Mouse (Mus musculus) embryo, embryonic 11.5 days (tissue): ENCODE measurements around the gene Ankrd34a.

ENCODE experiments used
- DNase-seq: peaks from one replicate; pipeline ENCODE4 v3.0.0-alpha.2; 2012; ENCODE audit warnings: low read depth, low spot score

The Ankrd34a gene

DNA sequence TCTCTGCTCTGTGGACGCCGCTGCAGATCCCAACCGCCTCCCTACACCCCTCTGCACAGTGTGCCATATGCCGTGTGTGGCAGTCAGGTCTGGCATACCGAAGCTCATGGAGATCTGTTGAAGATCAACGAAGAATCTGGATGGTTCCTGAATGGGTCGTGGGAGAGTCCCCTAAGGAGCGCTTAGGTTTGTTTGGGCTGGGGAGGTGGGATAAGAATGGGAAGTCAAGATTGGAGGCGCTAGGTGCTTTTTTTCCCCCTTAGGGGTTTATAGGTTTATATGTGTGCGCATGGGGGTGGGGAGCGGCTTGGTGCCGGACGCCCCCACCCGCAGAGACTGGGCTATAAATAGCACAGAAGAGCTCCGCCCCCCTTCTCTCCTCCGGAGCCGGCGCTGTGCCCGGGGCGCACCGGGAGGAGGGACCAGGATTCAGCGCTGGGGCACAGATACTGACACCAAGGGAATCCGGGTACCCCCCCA lies at the start of gene Ankrd34a:
Gene Ankrd34a, plus strand, starts transcription at position 409 of the 480 bp plus-strand sequence.
- DNase-seq, result no peak

GRCm38 (mm10) chr3:96546880-96547279 lies 49.6 kb upstream of the Ankrd34a start:
- no peak for DNase-seq

GRCm38 (mm10) chr3:96547389-96547960 lies 49.0 kb upstream of the Ankrd34a start:
- peak; percentile 48 for DNase-seq

DNA sequence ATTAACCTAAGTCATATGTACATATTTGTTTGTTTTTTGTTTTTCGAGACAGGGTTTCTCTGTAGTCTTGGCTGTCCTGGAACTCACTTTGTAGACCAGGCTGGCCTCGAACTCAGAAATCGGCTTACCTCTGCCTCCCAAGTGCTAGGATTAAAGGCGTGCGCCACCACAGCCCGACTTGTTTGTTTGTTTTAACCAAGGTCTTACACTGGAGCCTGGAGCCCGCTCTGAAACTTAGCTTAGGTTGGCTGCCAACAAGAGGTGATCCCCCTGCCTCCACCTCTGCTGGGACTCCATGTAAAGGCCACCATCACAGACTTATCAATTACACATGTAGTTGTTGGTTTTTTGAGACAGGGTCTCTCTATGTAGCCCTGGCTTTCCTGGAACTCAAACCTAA lies 47.6 kb upstream of the Ankrd34a start:
- DNase-seq, result no peak

DNA sequence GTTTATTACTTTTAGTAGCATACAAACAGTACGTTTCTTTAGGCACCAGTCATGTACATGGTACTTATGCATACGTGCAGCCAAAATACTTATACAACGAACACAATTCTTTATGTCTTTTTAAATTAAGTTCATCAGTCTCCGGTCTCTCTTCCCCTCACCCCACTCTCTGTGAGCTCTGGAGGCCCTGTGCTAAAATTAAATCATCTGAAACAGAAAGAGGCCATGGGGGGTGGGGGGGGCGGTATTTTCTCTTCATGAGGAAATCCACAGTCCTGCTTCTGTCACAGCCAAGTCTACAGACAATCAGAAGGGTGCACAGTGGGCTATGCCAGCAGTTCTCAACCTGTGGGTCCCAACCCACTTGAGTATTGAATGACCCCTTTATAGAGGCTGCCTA lies 47.1 kb upstream of the Ankrd34a start:
- no peak for DNase-seq

DNA sequence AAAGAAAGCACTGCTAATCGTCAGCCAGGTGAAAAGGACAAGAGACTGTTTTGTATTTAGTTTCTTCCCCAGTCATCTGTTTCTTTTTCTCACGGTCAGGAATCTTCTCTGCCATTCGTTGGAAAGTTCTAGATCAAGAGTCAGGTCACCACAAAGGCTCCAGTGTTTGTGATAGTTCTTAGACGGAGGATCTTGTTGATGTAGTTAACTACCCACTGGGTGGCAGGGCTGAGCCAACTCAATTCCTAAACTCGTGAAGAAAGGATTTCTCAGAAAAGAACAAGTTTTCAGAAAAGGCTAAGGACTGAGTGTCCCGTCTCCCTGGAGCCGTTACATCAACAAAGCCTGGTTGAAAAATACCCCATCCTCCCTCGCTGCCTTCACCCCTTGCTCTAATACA lies 45.2 kb upstream of the Ankrd34a start:
- DNase-seq, result peak; percentile 36

- DNase-seq, result no peak
Measured at GRCm38 (mm10) chr3:96551890-96552289, 44.5 kb upstream of the Ankrd34a start.

GRCm38 (mm10) chr3:96553601-96554000 lies 42.8 kb upstream of the Ankrd34a start:
- DNase-seq, result no peak

GRCm38 (mm10) chr3:96554251-96554650 lies 42.2 kb upstream of the Ankrd34a start:
- DNase-seq, result no peak

DNA sequence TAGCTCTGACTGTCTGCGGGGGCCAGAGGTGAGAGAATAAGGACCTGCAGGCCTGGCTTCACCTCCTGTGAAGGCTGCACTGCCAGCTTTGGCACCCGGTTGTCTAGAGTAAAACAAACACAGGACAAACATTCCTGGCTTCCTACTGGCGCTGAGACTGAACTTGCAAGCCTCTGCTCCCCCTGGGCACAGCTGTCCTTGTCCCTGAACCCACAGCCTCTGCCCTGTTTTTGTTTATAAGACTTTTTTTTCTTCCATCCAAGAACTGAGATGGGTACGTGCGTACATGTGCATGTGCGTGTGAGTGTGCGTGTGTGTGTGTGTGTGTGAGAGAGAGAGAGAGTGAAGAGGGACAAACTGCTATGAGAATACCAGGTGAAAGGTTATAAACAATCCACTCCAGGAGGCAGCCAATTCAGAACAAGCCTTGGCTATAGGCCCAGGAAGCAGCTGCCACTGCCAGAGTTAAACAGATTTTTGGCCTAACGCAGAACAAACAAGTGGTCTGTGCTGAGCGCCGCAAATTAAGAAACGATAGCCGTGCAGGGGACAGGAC lies 41.3 kb upstream of the Ankrd34a start:
- DNase-seq, result no peak

GRCm38 (mm10) chr3:96555999-96556614 lies 40.3 kb upstream of the Ankrd34a start:
- DNase-seq, result no peak

- DNase-seq, result no peak
Measured at GRCm38 (mm10) chr3:96556651-96557635, 39.5 kb upstream of the Ankrd34a start.

DNA sequence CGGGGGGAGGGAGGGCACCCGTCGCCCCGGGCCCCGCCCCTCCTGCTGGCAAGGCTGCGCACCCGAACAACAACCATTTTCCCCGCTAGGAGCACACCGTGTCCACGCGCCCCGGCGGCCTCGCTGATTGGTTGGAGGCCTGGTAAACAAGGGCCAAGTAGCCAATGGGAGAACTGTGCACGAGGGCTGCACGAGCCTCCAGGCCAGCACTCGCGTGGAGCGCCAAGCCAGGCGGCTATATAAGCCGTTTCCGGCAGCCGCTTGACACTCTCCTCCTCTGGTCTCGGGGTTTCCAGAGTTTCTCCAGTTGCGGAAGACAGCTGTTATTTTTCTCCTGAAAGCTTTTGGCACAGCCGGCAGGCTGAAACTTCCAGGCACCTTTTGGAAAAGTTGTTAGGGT lies 38.7 kb upstream of the Ankrd34a start, which contains the start of gene Txnip:
Gene Txnip, plus strand, starts transcription at position 264 of the 400 bp plus-strand sequence.
- DNase-seq, result peak; percentile 97

- DNase-seq, result no peak
Measured at GRCm38 (mm10) chr3:96558159-96558558, 38.3 kb upstream of the Ankrd34a start.

DNA sequence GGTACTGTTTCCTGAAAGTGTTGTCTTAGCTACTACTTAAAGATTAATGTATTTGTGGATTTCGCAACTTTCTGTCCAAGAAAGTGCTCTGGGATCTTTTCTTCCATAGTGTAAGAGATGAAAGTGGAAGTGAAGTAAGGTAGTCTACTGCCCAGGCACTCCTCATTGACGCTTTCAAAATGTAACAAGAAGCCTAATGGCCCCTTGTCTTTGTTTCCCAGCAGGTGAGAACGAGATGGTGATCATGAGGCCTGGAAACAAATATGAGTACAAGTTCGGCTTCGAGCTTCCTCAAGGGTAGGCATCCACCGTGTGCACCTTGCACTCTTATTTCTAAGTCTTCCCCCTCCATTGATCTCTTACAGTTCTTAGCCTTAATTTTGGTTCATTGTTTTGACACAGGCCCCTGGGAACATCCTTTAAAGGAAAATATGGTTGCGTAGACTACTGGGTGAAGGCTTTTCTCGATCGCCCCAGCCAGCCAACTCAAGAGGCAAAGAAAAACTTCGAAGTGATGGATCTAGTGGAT lies 37.7 kb upstream of the Ankrd34a start:
- no peak for DNase-seq

DNA sequence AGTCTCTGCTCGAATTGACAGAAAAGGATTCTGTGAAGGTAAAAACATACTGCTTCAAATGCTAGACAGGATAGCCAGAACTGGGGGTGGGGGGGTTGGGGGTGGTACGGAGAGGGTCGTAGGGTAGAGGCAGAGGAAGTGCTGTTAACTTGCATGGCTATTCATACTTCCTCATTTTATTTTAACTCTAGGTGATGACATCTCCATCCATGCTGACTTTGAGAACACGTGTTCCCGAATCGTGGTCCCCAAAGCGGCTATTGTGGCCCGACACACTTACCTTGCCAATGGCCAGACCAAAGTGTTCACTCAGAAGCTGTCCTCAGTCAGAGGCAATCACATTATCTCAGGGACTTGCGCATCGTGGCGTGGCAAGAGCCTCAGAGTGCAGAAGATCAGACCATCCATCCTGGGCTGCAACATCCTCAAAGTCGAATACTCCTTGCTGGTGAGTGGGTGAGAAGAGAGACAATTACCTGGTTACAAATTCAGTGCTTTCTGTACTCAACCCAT lies 37.0 kb upstream of the Ankrd34a start:
- no peak for DNase-seq

- DNase-seq, result no peak
Measured at GRCm38 (mm10) chr3:96559911-96560850, 36.3 kb upstream of the Ankrd34a start.

DNA sequence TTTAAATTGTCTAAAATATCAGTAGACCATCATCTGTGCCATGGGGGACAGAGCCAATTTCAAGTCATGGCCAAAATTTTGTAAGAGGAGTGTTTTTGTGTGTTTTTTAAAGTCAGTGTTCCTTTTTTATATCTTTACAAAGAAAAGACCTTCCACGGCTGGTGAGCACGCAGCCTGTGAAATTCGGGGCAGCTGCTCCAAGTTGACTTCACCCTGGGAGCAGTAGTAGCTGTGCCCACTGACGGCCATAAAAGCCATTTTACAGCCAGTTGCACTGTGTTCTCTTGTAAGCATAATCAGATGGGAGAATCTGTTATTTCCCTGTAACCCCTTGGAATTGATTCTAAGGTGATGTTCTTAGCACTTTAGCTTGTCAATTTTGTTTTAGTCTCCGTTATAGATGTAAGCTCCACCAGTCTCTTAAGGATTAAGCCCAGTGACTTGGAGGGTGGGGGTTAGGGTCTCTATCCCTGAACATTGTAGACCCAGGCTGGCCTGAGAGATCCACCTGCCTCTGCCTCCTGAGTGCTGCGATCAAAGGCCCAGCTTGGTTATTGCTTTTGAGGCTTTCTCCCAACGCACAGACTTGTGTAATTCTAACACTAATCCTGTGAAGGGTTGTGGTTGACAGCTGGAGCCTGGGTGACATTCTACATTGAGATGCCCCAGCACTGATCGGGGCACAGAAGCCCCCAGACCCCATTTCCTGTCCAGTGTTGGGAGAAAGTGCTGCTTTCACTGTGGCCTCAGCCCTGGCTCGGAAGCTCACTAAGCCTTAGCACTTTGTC lies 35.4 kb upstream of the Ankrd34a start:
- no peak for DNase-seq

- no peak for DNase-seq
Measured at GRCm38 (mm10) chr3:96561946-96562681, 34.3 kb upstream of the Ankrd34a start.
